Mouse (Mus musculus): ENCODE measurements around the gene Hpse. TPM values are rescaled to one million over a fixed set of nuclear protein-coding genes. Genes with fewer than 3 reads are reported as not detected.
A peak's percentile ranks its signal among the peaks of the same experiment; 100 is the strongest.

Hpse gene
- 1 to 10 TPM in 1 of 4 experiments, under 1 TPM in 3; 0.66 to 1.5 (median 0.75) TPM for total RNA-seq (2022)

DNA sequence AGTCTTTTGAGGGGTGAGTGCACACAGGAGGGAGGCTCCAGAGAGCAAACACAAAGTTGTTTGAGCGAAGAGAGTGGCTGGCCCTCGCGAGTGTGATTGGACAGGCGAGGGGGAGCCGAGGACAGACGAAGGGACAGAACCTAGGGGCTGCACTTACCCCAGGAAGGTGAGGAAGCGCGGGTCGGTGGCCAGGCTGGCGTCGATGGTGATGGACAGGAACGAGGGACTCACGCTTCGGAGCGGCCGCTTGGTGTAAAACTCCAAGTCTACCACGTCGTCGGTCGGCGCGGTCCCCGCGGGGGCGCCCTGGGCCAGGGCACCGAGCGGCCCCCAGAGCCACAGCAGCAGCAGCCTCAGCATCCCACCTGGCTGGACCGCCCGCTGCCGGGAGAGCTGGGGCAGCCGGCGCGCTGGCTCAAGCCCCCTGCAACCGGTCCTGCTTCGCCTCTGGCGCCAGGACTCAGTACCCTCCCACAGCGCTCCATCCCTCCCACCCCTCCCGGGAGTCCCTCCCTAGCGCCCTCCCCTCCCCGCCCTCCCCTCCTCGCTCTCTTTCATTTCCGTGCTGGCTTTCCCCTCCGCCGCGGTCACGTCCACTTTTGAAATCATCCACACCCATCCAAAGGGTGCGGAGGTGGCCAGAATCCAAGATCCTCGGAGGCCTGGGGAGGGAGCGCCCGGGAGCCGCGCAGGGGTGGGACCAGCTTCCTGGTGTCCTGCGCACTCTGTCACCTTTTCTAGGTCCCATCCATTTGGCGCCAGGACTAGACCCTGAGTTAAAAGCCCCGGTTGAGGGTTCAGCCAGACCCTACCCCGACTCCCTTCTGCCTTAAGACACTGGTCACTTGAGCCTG is at the start of gene Hpse:
Gene Hpse (minus strand): TSS at position 482 of the 854 bp plus-strand sequence.
- DNase-seq, result peak; percentile 5

GRCm38 (mm10) chr5:100766026-100766425 is 46.5 kb upstream of the Hpse start:
- no peak for DNase-seq

GRCm38 (mm10) chr5:100761736-100762135 is 42.2 kb upstream of the Hpse start:
- no peak for DNase-seq

- DNase-seq, result no peak
Observed at GRCm38 (mm10) chr5:100760049-100760663, 40.6 kb upstream of the Hpse start.

DNA sequence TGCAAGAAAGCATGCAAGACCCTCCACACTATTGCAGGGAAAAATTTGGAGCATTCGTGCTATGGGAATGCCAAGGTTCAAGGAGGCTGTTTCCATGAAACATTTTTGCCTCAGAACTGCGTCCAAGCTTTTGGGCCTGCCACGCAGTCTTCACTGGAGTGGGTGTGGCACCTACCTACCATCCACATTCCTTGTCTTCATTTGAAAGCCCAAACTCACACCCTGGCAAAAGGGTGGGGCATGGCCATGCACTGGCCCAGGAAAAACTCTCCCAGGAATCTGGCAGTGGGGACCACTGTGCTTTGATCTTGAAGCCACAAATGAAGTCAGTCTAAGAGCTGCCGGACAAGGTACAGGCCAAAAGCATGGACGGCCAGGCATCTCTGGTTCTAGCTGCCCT is 38.6 kb upstream of the Hpse start:
- DNase-seq, result no peak

DNA sequence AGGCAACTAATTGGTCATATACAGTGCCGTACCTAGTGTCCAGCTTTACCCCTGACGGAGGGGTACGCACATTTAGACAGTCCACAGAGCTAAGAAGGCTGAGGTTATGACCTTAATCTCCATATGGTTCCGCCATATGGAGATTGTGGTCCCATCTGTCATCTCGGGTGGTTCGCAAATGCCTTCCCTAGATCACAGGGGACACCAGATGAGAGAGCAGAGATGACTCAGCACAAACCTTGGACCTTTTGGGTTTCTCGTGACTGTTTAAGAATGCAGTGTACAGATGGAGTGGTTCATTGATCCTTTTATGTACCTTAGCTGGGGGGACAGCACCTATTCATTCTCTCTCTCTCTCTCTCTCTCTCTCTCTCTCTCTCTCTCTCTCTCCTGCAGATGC is 33.9 kb upstream of the Hpse start:
- DNase-seq, result no peak

DNA sequence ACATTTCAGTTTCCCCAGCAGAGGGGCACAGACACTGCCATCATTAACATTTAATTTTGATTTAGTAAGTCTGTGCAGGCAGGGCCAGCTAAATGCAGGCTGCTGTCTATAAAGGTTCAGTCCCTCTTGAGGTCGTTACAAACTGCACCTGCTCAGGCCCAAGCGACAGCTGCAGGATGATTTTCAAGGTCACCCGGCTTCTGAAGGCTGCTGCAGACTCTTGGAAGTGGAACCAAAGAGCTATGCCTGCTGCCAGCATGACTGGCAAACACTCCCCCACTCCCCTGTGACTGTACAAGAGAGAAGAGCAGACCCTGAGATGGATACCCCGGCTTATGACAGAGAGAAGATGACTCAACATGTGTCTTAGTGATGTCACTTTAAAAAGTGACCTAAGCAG is 32.1 kb upstream of the Hpse start:
- DNase-seq, result peak; percentile 4

- DNase-seq, result peak; percentile 8
Observed at GRCm38 (mm10) chr5:100750617-100751255, 31.2 kb upstream of the Hpse start.

DNA sequence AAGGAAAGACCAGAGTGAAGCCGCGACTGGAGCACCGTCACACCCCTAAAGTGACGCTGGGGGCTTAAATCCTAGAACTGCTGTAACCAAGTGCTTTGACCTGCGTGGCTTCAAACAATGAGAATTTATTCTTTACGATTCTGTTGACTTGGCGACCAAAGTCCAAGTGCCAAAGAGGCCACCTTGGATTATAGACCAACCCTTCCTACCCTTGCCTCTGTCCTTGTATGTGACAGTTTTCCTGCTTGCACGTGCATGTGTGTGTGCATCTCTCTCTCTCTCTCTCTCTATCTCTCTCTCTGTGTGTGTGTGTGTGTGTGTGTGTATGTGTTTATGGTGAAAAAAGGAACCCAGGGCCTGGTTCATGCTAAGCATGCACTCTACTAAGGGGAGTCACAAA is 19.3 kb upstream of the Hpse start:
- no peak for DNase-seq

DNA sequence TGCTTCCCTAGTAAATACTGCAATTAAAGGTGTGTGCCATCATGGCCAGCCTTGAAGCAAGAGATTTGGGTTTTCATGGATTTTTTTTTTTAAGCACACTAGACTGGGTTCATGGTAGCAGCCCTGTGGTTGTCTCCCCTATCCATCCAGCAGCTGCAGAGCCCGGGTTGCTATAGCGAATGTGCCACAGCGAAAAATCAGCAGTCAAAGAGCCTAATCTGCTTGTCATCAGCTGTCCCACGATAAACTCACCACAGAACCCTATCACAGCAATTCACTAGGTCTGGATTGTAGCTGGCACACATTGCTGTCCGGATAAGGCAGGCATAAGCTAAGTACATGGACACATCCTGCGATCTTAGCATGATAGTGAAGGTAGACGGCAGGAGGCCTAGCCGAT is 17.4 kb upstream of the Hpse start:
- no peak for DNase-seq

DNA sequence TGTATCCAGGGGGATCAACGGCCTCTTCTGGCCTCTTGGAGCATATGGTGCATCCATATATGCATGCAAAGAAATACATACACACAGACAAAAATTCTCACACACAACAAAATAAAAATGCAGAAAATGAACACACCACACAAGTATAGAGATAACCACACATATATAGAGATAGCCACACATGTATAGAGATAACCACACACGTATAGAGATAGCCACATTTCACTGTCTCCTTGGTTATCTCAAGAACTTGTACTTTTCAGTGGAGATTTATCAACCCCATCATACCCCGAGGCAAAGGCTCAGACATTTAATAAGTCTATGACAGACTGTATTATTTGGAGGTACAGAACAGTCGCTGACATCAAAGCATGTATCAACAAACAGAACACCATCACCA is 15.0 kb upstream of the Hpse start:
- DNase-seq, result no peak

GRCm38 (mm10) chr5:100728757-100729156 is 9.2 kb upstream of the Hpse start:
- DNase-seq, result no peak

DNA sequence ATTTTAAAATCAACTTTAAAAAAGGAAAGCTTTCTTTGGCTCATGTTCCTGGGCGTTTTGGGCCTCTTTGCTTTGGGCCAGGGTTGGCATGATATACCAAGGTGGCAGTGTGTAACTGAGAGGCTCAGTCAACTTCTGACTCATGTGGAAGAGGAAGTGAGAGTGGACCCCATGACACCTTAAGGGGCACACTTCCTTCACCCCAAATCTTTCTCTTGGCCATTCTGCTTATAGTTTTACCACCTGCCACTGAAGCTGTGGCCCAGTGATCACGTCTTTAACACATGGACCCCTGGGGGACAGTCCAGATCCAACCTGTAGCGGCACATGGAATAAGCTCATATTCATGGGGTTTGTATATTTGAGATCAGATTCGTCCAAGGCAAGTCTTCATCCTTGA is 6.5 kb upstream of the Hpse start:
- no peak for DNase-seq

GRCm38 (mm10) chr5:100716762-100717161 is 2.8 kb downstream of the Hpse start:
- no peak for DNase-seq

GRCm38 (mm10) chr5:100711219-100711618 is 8.3 kb downstream of the Hpse start:
- DNase-seq, result no peak

- DNase-seq, result no peak
Observed at GRCm38 (mm10) chr5:100710012-100710411, 9.5 kb downstream of the Hpse start.

DNA sequence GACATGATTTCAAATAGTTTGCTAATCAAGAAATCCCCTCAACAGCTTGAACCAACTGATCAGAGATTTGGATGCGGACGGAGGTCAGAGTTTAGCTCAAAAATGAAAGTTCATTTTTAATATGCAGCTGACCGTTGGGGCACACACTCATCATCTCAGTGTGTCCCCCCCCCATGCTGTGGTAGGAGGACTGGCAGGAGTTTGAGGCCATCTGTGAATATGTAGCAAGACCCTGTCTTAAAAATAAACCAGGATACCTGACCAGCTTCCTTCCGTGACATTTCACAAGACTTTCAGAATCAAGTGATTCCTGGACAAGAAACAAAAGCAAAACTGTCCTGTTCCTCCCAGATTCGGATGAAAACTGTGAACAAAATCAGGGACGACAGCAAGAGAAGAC is 10.5 kb downstream of the Hpse start:
- no peak for DNase-seq

DNA sequence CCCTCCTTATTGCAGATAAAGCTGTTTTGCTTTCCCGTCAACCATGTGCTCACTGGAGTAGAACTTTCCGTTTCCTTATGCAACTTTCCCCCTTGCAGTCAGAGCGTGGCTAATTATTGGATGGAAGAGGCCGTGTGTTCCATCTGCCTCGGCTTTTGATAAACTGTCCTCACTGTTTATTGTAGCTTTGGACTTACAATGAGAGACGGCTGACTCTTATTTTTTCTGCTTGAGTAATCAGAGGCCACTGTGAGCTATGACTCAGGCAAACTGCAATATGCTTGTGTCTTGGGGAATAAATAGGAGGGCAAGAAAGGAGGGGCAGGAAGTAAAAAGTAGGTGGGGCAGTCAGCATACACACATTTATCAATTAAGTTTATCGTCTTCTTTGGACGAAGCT is 12.8 kb downstream of the Hpse start:
- DNase-seq, result no peak

DNA sequence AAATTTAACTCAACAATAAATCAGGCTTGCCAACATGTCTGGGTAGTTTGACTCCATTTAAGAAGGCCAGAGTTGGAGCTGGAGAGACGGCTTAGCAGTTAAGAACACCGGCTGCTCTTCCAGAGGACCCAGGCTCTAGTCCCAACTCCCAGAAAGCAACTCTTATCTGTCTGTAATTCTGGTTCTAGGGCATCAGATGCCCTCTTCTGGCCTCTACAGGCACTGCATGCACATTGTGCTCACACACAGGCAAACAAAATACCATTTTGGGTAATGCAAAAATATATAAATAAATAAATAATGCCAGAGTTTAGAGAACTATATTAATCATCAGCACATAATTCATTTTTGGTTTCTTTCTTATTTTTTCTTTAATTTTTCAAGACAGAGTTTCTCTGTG is 15.2 kb downstream of the Hpse start:
- DNase-seq, result no peak

DNA sequence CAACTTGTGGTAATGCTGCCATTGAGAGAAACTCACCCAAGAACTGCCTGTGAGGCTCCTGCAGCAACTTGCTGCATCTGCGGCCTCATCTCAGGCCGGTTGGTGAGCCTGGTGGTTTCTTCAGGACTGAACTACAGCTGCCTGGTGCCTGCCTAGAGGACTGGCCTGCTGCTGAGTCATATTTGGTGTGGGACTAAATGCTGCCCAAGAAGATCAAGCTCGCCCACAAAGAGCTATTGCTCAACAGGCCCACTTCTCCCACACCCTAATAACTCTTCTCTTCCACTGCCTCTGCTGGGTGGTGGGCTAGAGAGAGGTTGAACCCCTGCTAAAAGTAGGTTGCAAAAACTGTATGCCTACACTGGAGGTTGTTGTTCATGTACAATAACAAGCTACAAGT is 17.2 kb downstream of the Hpse start:
- no peak for DNase-seq

DNA sequence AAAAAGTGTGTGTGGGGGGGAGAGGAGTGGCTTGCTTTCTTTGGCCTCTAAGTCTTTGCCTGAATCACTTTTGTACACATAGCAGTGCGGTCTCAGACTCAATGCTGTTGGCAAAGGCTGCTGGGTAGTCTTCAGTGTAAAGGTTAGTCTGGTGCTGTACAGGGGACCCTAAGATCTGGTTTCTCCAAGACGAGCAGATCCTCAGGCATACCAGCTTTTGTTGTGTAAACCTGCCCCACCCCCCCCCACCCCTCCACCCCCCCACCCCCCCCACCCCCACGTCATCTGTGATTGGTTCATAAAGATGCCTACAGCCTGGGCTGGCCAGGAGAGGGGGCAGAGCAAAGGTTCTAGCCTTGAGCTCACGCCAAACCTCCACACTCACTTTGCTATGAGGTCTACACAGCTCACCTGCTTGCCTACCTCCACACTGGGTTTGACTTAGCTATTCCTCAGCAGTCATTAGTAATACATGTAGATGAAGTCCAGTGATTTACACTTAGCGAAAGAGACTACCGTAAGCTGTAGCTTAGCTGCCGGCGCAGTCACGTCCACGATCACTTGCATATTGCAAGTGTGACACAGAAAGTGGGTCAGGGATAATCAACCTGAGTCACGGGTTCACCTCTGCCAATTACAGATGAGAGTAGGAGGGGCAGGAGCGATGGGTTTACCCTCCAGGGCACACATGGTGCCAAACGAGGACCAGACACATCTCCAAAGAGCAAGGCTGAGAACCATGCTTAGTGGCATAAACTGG is 18.5 kb downstream of the Hpse start:
- no peak for DNase-seq

DNA sequence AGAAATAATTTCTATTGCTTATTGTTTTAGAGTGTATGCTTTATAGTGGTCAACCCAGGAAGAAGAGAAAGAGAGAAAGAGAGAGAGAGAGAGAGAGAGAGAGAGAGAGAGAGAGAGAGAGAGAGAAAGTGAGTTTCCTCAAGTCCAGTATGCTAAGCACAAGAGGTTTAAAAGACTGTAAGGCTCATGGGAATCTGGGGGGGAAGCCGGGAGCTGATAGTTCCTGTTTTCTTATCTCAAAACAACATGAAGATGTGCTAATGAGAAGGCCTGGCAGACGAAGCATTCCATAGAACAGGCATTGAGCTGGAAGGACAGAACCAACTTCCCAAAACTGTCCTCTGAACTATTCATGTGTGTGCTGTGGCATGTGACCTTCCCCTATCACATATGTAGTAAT is 21.6 kb downstream of the Hpse start:
- DNase-seq, result no peak

GRCm38 (mm10) chr5:100697398-100697797 is 22.1 kb downstream of the Hpse start:
- DNase-seq, result no peak
